Mouse (Mus musculus): ENCODE results near the gene Olfr531. TPM values are rescaled to one million over a fixed set of nuclear protein-coding genes. Genes with fewer than 3 reads are reported as not detected.

The Olfr531 gene
- polyA plus RNA-seq (2012; rRNA removed): 0.06 TPM in 1 of 2 replicates, not detected in the other

DNA sequence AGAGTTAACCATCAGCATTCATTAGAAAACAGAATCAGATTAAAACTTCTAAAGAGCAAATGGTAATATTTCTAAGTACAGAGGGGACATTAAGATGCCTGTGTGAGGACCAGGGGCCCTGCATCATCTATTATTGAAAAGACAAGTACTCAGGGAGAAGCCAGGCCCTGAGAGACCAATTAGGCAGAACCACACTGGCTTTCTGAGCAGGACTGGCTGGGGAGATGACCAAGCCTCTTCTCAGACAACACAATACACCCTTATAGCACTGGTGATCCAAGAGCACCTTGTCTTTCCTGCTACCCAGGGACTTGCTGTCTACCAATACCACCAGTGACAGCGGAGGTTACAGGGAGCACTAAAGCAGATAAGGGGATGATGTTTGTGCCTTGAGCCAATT lies at the start of gene Olfr531:
Gene Olfr531 (minus strand): TSS at position 101 of the 400 bp plus-strand sequence.
- Histone ChIP-seq H3K27ac (ENCODE audit: control insufficient read depth, insufficient read depth, low read length) (no peak within 1 kb of the TSS), H3K4me3 (ENCODE audit: control insufficient read depth, insufficient read depth, low read length) (no peak within 1 kb of the TSS), H3K4me1 (replicated peaks; ENCODE audit: control insufficient read depth, insufficient read depth, low read length) (no peaks in the 10 kb centered on the region), H3K27me3 (ENCODE audit: control insufficient read depth, insufficient read depth, low read length) (no peaks in the 10 kb centered on the region), H3K36me3 (ENCODE audit: control insufficient read depth, insufficient read depth, low read length) (no peaks in the 10 kb centered on the region)
- 97% methylated on average over 1 of the region's 1 CpGs for WGBS
- no peak for DNase-seq
- TF ChIP-seq POLR2A (IDR thresholded peaks at IDR 0.05; ENCODE audit: control insufficient read depth, extremely low read depth, insufficient read depth, low read length, poor library complexity): no peak
- TF ChIP-seq CTCF (IDR thresholded peaks at IDR 0.05; ENCODE audit: borderline replicate concordance, control insufficient read depth, extremely low read depth, insufficient read depth, low read length, poor library complexity): no peak

DNA sequence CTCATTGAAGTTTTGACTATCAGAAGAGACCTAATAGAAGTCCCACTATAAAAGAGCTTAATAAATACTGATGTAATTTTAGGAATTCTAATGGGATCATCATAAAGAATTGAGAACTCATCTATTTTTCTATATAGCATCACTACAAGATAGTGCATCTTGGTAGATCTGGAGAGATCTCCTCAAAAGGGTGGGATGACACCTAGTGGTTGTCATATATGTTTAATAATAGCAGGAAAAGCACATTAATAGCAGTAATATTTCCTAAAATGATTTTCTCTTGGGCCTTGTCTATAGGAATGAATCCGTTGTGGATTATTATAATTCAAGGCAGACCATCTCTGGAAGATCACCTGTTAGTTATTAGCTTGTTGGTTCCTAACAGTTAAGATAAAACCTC lies 40.4 kb upstream of the Olfr531 start:
- WGBS: 88% methylated on average over 1 of the region's 1 CpGs

DNA sequence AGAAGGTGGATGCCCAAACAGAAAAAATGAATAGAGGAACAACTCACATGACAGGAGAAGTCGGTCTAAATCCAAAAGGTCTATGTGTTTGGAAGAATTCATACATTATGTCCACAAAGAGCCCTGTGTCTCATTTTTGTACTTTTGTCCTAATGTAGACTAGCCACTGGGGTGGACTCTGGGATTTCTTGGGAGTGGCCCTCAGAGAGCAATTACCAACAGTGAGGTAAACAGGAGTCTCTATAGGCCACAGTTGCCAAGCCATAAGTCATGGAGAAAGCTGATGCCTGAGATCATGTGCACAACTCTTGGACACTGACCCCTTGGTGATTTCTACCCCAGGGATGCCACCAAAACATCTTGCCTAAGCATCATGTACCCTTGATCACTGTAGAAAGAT lies 18.8 kb upstream of the Olfr531 start, which contains the start of gene Olfr532:
Gene Olfr532 (minus strand): TSS at position 101 of the 400 bp plus-strand sequence.
- WGBS: 100% methylated on average over 1 of the region's 1 CpGs
- Histone ChIP-seq H3K27ac (ENCODE audit: control insufficient read depth, insufficient read depth, low read length) (no peak within 1 kb of the TSS), H3K4me3 (ENCODE audit: control insufficient read depth, insufficient read depth, low read length) (no peak within 1 kb of the TSS), H3K4me1 (replicated peaks; ENCODE audit: control insufficient read depth, insufficient read depth, low read length) (no peaks in the 10 kb centered on the region), H3K27me3 (ENCODE audit: control insufficient read depth, insufficient read depth, low read length) (no peaks in the 10 kb centered on the region), H3K36me3 (ENCODE audit: control insufficient read depth, insufficient read depth, low read length) (no peaks in the 10 kb centered on the region)
- no peak for TF ChIP-seq CTCF (IDR thresholded peaks at IDR 0.05; ENCODE audit: borderline replicate concordance, control insufficient read depth, extremely low read depth, insufficient read depth, low read length, poor library complexity)
- DNase-seq: no peak

More for the DNA sequence above, 40.4 kb upstream of the Olfr531 start:
- H3K27ac ChIP-seq (ENCODE audit: control insufficient read depth, insufficient read depth, low read length): no peak overlapping the region
- no peaks in the 10 kb centered on the region for H3K36me3 ChIP-seq (ENCODE audit: control insufficient read depth, insufficient read depth, low read length)
- no peaks in the 10 kb centered on the region for H3K27me3 ChIP-seq (ENCODE audit: control insufficient read depth, insufficient read depth, low read length)
- H3K4me3 ChIP-seq (ENCODE audit: control insufficient read depth, insufficient read depth, low read length): no peak overlapping the region
- no peak for DNase-seq
- H3K4me1 ChIP-seq (replicated peaks; ENCODE audit: control insufficient read depth, insufficient read depth, low read length): no peaks in the 10 kb centered on the region; the same call in 1 of the 2 replicates
- TF ChIP-seq CTCF (IDR thresholded peaks at IDR 0.05; ENCODE audit: borderline replicate concordance, control insufficient read depth, extremely low read depth, insufficient read depth, low read length, poor library complexity) (no peak), POLR2A (IDR thresholded peaks at IDR 0.05; ENCODE audit: control insufficient read depth, extremely low read depth, insufficient read depth, low read length, poor library complexity) (no peak)

DNA sequence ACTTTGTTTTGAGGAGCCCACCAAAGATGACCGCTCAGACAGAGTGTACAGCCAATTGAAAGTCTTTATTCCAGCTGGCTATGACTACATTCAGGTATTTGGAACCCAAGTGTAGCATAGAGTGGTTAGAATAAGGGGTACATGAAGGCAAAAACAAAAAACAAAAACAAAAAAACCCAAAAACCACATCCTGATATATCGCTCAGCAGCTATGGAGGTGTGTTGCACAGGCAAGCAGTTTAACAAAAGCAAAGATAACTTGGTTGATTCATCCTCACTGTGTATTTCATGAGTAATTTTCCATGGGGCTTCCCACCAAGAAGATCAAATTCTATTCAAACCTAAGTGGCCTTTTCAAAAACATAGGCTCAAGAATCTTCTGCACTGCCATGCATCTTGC lies 25.8 kb downstream of the Olfr531 start:
- Histone ChIP-seq H3K4me1 (replicated peaks; ENCODE audit: control insufficient read depth, insufficient read depth, low read length) (peaks cover 18% of the 10 kb centered on the region), H3K36me3 (ENCODE audit: control insufficient read depth, insufficient read depth, low read length) (no peaks in the 10 kb centered on the region), H3K27ac (ENCODE audit: control insufficient read depth, insufficient read depth, low read length) (no peak overlapping the region; the same call in 1 of the 2 replicates), H3K4me3 (ENCODE audit: control insufficient read depth, insufficient read depth, low read length) (no peak overlapping the region), H3K27me3 (ENCODE audit: control insufficient read depth, insufficient read depth, low read length) (no peaks in the 10 kb centered on the region)
- no peak for DNase-seq
- no peak for TF ChIP-seq CTCF (IDR thresholded peaks at IDR 0.05; ENCODE audit: borderline replicate concordance, control insufficient read depth, extremely low read depth, insufficient read depth, low read length, poor library complexity)
- TF ChIP-seq POLR2A (IDR thresholded peaks at IDR 0.05; ENCODE audit: control insufficient read depth, extremely low read depth, insufficient read depth, low read length, poor library complexity): no peak
- 47% methylated on average over 2 of the region's 2 CpGs for WGBS

DNA sequence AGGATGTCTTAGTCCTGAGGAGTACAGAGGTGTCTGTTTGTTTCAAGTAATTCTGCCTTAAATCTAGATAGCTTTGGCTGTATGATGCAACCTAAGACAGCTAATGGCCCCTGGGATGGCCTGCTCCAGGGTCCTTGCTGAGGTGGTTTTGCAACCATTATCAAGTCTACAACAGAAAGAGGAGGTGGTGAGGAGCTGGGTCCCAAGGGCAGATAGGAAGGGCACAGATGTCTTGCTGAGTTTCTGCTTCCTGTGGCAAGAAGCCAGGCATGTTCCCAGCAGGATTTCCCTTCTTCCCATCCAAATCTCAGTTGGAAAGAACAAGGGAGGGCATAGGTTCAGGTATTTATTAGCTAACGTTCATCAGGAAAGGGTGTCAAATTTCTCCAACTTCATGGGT lies 26.5 kb downstream of the Olfr531 start, which contains the start of gene Olfr530:
Gene Olfr530 (minus strand): TSS at position 101 of the 400 bp plus-strand sequence.
- TF ChIP-seq CTCF (IDR thresholded peaks at IDR 0.05; ENCODE audit: borderline replicate concordance, control insufficient read depth, extremely low read depth, insufficient read depth, low read length, poor library complexity): no peak
- TF ChIP-seq POLR2A (IDR thresholded peaks at IDR 0.05; ENCODE audit: control insufficient read depth, extremely low read depth, insufficient read depth, low read length, poor library complexity): no peak
- peaks cover 18% of the 10 kb centered on the region for H3K4me1 ChIP-seq (replicated peaks; ENCODE audit: control insufficient read depth, insufficient read depth, low read length)
- DNase-seq: no peak
- no peak within 1 kb of the TSS for H3K4me3 ChIP-seq (ENCODE audit: control insufficient read depth, insufficient read depth, low read length)
- no peaks in the 10 kb centered on the region for H3K27me3 ChIP-seq (ENCODE audit: control insufficient read depth, insufficient read depth, low read length)
- peak within 1 kb of the TSS; percentile 61 for H3K27ac ChIP-seq (ENCODE audit: control insufficient read depth, insufficient read depth, low read length)
- H3K36me3 ChIP-seq (ENCODE audit: control insufficient read depth, insufficient read depth, low read length): no peaks in the 10 kb centered on the region
- WGBS: 97% methylated on average over 1 of the region's 1 CpGs

DNA sequence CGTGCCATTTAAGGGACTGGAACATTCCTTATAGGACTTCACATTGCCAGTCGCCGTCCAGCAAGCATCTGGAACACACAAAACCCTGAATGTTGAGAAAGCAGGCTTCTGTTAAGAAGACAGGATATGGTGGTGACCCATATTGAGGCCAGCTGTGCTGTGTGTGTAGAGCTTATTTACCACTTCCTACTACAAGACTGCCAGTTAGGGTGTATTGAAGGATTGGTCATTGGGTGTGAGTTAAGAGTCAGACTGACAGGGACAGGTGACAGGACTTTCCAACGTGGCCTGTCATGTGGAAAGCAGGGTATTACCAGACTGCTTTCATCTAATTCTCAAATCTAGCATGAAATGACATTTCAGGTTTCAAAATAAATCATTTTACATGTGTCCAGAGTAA lies 28.4 kb downstream of the Olfr531 start:
- no peak for TF ChIP-seq POLR2A (IDR thresholded peaks at IDR 0.05; ENCODE audit: control insufficient read depth, extremely low read depth, insufficient read depth, low read length, poor library complexity)
- TF ChIP-seq CTCF (IDR thresholded peaks at IDR 0.05; ENCODE audit: borderline replicate concordance, control insufficient read depth, extremely low read depth, insufficient read depth, low read length, poor library complexity): no peak
- 24% methylated on average over 4 of the region's 4 CpGs for WGBS
- H3K27me3 ChIP-seq (ENCODE audit: control insufficient read depth, insufficient read depth, low read length): no peaks in the 10 kb centered on the region

DNA sequence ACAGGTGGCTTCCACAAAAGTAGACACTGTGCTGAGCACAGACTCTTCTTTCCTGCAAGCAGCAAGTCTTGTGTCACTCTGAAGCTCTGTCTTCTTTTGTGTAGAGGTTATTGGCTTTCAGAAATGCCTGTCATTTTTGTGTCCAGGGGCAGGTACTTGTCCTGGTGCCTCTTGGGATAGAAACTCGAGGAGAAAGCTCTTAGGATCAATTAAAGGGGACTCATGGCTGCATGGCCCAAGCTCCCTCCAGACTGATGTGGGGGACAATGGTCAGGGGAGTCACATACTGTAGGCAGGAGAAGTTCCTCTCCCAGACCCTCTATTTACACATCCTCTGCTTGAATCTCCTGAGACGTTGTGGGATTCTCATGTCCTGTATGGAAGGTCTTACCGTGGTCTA lies 41.1 kb downstream of the Olfr531 start, which contains the start of gene Olfr60:
Gene Olfr60 (minus strand): TSS at position 101 of the 400 bp plus-strand sequence.
- WGBS: 74% methylated on average over 3 of the region's 3 CpGs
- TF ChIP-seq POLR2A (IDR thresholded peaks at IDR 0.05; ENCODE audit: control insufficient read depth, extremely low read depth, insufficient read depth, low read length, poor library complexity) (no peak), CTCF (IDR thresholded peaks at IDR 0.05; ENCODE audit: borderline replicate concordance, control insufficient read depth, extremely low read depth, insufficient read depth, low read length, poor library complexity) (no peak)
- Histone ChIP-seq H3K4me1 (replicated peaks; ENCODE audit: control insufficient read depth, insufficient read depth, low read length) (no peaks in the 10 kb centered on the region), H3K4me3 (ENCODE audit: control insufficient read depth, insufficient read depth, low read length) (no peak within 1 kb of the TSS), H3K27ac (ENCODE audit: control insufficient read depth, insufficient read depth, low read length) (no peak within 1 kb of the TSS), H3K36me3 (ENCODE audit: control insufficient read depth, insufficient read depth, low read length) (no peaks in the 10 kb centered on the region), H3K27me3 (ENCODE audit: control insufficient read depth, insufficient read depth, low read length) (no peaks in the 10 kb centered on the region)
- DNase-seq: no peak

More for the DNA sequence above, 28.4 kb downstream of the Olfr531 start:
- peaks cover 18% of the 10 kb centered on the region for H3K4me1 ChIP-seq (replicated peaks; ENCODE audit: control insufficient read depth, insufficient read depth, low read length)
- H3K36me3 ChIP-seq (ENCODE audit: control insufficient read depth, insufficient read depth, low read length): no peaks in the 10 kb centered on the region
- peak; percentile 18 for DNase-seq
- H3K4me3 ChIP-seq (ENCODE audit: control insufficient read depth, insufficient read depth, low read length): no peak overlapping the region
- H3K27ac ChIP-seq (ENCODE audit: control insufficient read depth, insufficient read depth, low read length): peak overlapping the region; percentile 66

Other genes starting within 250 kb of the Olfr531 start
- gene Sprn, start 248.0 kb downstream of the Olfr531 start, polyA plus RNA-seq (2012; rRNA removed): 0.18 and 0.31 TPM in 2 replicates
- not detected in 2 replicates for gene Olfr522, start 238.2 kb downstream of the Olfr531 start, polyA plus RNA-seq (2012; rRNA removed)
- gene Olfr523, start 229.7 kb downstream of the Olfr531 start, polyA plus RNA-seq (2012; rRNA removed): 0.41 and 1.0 TPM in 2 replicates
- gene Olfr524, start 197.0 kb downstream of the Olfr531 start, polyA plus RNA-seq (2012; rRNA removed): 2.3 and 2.6 TPM in 2 replicates
- gene Cd163l1, start 184.7 kb downstream of the Olfr531 start, polyA plus RNA-seq (2012; rRNA removed): 6.0 and 6.1 TPM in 2 replicates
- gene 5830411N06Rik, start 155.6 kb downstream of the Olfr531 start, polyA plus RNA-seq (2012; rRNA removed): 21.4 and 23.9 TPM in 2 replicates
- gene Olfr525, start 82.1 kb downstream of the Olfr531 start, polyA plus RNA-seq (2012; rRNA removed): 0.03 and 0.16 TPM in 2 replicates
- gene Olfr527, start 68.9 kb downstream of the Olfr531 start, polyA plus RNA-seq (2012; rRNA removed): 0.18 TPM in 1 of 2 replicates, not detected in the other
- 0.38 and 0.75 TPM in 2 replicates for gene Olfr60, start 41.2 kb downstream of the Olfr531 start, polyA plus RNA-seq (2012; rRNA removed)
- gene Olfr530, start 26.6 kb downstream of the Olfr531 start, polyA plus RNA-seq (2012; rRNA removed): 0.39 and 0.43 TPM in 2 replicates
- gene Olfr532, start 18.7 kb upstream of the Olfr531 start, polyA plus RNA-seq (2012; rRNA removed): not detected in 2 replicates
- gene Olfr533, start 60.5 kb upstream of the Olfr531 start, polyA plus RNA-seq (2012; rRNA removed): not detected in 2 replicates
- gene Olfr535, start 81.3 kb upstream of the Olfr531 start, polyA plus RNA-seq (2012; rRNA removed): 0.13 TPM in 1 of 2 replicates, not detected in the other
- 0.05 TPM in 1 of 2 replicates, not detected in the other for gene Olfr536, start 104.5 kb upstream of the Olfr531 start, polyA plus RNA-seq (2012; rRNA removed)
- gene Olfr538, start 165.0 kb upstream of the Olfr531 start, polyA plus RNA-seq (2012; rRNA removed): not detected in 2 replicates
- gene Olfr46, start 198.4 kb upstream of the Olfr531 start, polyA plus RNA-seq (2012; rRNA removed): not detected in 2 replicates
- not detected in 2 replicates for gene Olfr61, start 226.1 kb upstream of the Olfr531 start, polyA plus RNA-seq (2012; rRNA removed)
- not detected in 2 replicates for gene Olfr53, start 243.5 kb upstream of the Olfr531 start, polyA plus RNA-seq (2012; rRNA removed)

Measured in thymus, adult 2 months (tissue).